8 mouse cellular contexts compared by ENCODE assay signal in the genomic region with DNA sequence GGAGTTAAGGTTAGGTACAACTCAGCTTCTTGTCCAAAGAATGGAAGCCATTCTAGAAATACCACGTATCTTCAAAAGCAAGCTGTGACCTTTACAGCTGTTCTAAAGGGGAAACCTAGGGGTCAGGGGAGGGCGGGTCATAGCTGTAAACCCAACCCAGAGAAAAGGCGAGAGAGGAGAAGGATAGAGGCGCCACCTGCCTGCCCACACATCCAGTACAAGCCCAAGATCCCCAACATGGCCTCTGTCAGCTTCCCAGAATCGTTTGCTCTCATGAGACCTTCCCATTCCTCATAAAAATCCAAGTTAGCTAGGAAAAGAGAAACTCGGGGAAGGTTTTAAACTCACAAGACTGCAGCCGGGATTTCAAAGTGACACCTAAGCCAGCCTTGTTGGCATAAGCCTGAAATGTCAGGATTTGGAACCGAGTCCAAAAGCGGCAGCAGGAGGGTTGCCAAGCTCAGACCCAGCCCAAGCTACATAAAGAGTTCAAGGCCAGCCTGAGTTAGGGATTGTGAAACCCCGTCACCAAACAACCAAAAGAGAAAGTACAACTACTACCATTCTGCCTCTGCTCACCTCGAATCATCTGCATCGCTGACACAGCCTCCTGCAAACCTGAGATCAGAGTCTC.
DNase-seq lines count a peak whose midpoint lies in the region; ATAC-seq and TF ChIP-seq lines count a peak whose summit lies in the region.

No protein-coding gene starts in this region.

- 0 out of 2 replicates have a peak, but pooled peaks have one; percentile 23 for TF ChIP-seq CTCF in layer of hippocampus, adult 2 months (conservative IDR thresholded peaks at IDR 0.05)

- no peaks in the 10 kb centered on the region for H3K9me3 ChIP-seq in heart, embryonic 15.5 days (replicated peaks)
- H3K9me3 ChIP-seq in midbrain, embryonic 15.5 days = no peaks in the 10 kb centered on the region

- 53% methylated on average over 12 of the region's 12 CpGs for WGBS in heart, embryonic 15.5 days
- WGBS in midbrain, embryonic 15.5 days = 79% methylated on average over 12 of the region's 12 CpGs

- ATAC-seq in heart, embryonic 15.5 days (replicated peaks; ENCODE audit: insufficient number of reproducible peaks, insufficient read depth, low FRiP score, low read depth) = no peak
- no peak for ATAC-seq in midbrain, embryonic 15.5 days (replicated peaks)

- no peak overlapping the region for H3K4me3 ChIP-seq in layer of hippocampus, adult 2 months
- H3K4me3 ChIP-seq in heart, embryonic 15.5 days = peak overlapping the region; percentile 14; the same call in 1 of the 2 replicates
- H3K4me3 ChIP-seq in midbrain, embryonic 15.5 days = no peak overlapping the region

- H3K4me1 ChIP-seq in heart, embryonic 15.5 days (replicated peaks) = peaks cover 41% of the 10 kb centered on the region
- peaks cover 11% of the 10 kb centered on the region; the same call in 1 of the 2 replicates for H3K4me1 ChIP-seq in midbrain, embryonic 15.5 days

- no peaks in the 10 kb centered on the region for H3K27me3 ChIP-seq in heart, embryonic 15.5 days
- H3K27me3 ChIP-seq in midbrain, embryonic 15.5 days (replicated peaks) = no peaks in the 10 kb centered on the region

- intact Hi-C loops in left cerebral cortex, postnatal 36 days (cut with DNase I) = no loop called here

- H3K9ac ChIP-seq in heart, embryonic 15.5 days = no peak overlapping the region
- H3K9ac ChIP-seq in midbrain, embryonic 15.5 days = no peak overlapping the region

- H3K36me3 ChIP-seq in heart, embryonic 15.5 days = no peaks in the 10 kb centered on the region
- no peaks in the 10 kb centered on the region for H3K36me3 ChIP-seq in midbrain, embryonic 15.5 days (replicated peaks)

- peak overlapping the region; percentile 54 for H3K4me2 ChIP-seq in heart, embryonic 15.5 days
- H3K4me2 ChIP-seq in midbrain, embryonic 15.5 days = no peak overlapping the region

- DNase-seq in layer of hippocampus, adult 2 months (ENCODE audit: low spot score in 2 of 2) = no peak
- DNase-seq in layer of hippocampus, adult 9-11 months = no peak
- DNase-seq in adrenal gland, postnatal 36 days = peak; percentile 79 to 85
- no peak for DNase-seq in left cerebral cortex, postnatal 36 days (ENCODE audit: low spot score in 2 of 2)
- DNase-seq in thymus, adult 18-20 months = no peak
- DNase-seq in urinary bladder, adult 2 months (ENCODE audit: low spot score) = no peak

- peak overlapping the region; percentile 51; the same call in 1 of the 2 replicates for H3K27ac ChIP-seq in layer of hippocampus, adult 2 months
- H3K27ac ChIP-seq in heart, embryonic 15.5 days = peak overlapping the region; percentile 90
- H3K27ac ChIP-seq in midbrain, embryonic 15.5 days = peak overlapping the region; percentile 66

Comparison
In these comparisons a context has a peak if more than half of its experiments do, and no peak if none do; other contexts are left out.
1. DNase-seq: peak in adrenal gland, postnatal 36 days (2 of 2); none in layer of hippocampus, adult 2 months (0 of 2), layer of hippocampus, adult 9-11 months (single experiment), left cerebral cortex, postnatal 36 days (0 of 2), thymus, adult 18-20 months (0 of 2) and urinary bladder, adult 2 months (single experiment).
2. Peak in every context shown above with its lines, with median percentiles within 50 percentile points of each other: H3K27ac ChIP-seq.